Mouse (Mus musculus) limb, embryonic 14.5 days (tissue): ENCODE data around the gene Nktr. TPM values are rescaled to one million over a fixed set of nuclear protein-coding genes. Genes with fewer than 3 reads are reported as not detected.

Experiments
- ATAC-seq: fragments of 200-750 bp; cut with Nextera tagmentation; 2 replicates; pipeline ENCODE4 v1.8.0; 2017; ENCODE audit warnings: low read depth, moderate number of reproducible peaks, moderate TSS enrichment; ENCODE audit not compliant: low FRiP score
- DNase-seq: peaks from one replicate; pipeline ENCODE4 v3.0.0-alpha.2; 2015; ENCODE audit warnings: low spot score
- H3K27ac ChIP-seq: fragments of 300-500 bp; sonication (generic); replicated peaks from 2 replicates; pipeline ENCODE4 v1.5.1; 2014; ENCODE audit warnings: low read depth, mild to moderate bottlenecking, low read length, moderate library complexity, mixed read lengths
- H3K27me3 ChIP-seq: fragments of 300-500 bp; sonication (generic); 2 replicates; pipeline ENCODE4 v1.6.1; 2014; ENCODE audit warnings: low read length, mixed read lengths; ENCODE audit not compliant: control insufficient read depth, insufficient read depth
- H3K36me3 ChIP-seq: fragments of 300-500 bp; sonication (generic); 2 replicates; pipeline ENCODE4 v1.6.1; 2014; ENCODE audit warnings: mild to moderate bottlenecking, low read length, moderate library complexity, mixed read lengths; ENCODE audit not compliant: control insufficient read depth, insufficient read depth
- H3K4me1 ChIP-seq: fragments of 300-500 bp; sonication (generic); 2 replicates; pipeline ENCODE4 v1.6.1; 2014; ENCODE audit warnings: antibody characterized with exemption, low read length, mixed read lengths; ENCODE audit not compliant: control insufficient read depth, insufficient read depth
- H3K4me2 ChIP-seq: fragments of 300-500 bp; sonication (generic); replicated peaks from 2 replicates; pipeline ENCODE4 v1.6.1; 2014; ENCODE audit warnings: low read depth, mild to moderate bottlenecking, low read length, moderate library complexity; ENCODE audit not compliant: severe bottlenecking
- H3K4me3 ChIP-seq: fragments of 300-500 bp; sonication (generic); replicated peaks from 2 replicates; pipeline ENCODE4 v1.5.1; 2014; ENCODE audit warnings: low read length
- H3K9ac ChIP-seq: fragments of 300-500 bp; sonication (generic); 2 replicates; pipeline ENCODE4 v1.6.1; 2014; ENCODE audit warnings: mild to moderate bottlenecking, low read depth, low read length, moderate library complexity; ENCODE audit not compliant: severe bottlenecking
- H3K9me3 ChIP-seq: fragments of 300-500 bp; sonication (generic); 2 replicates; pipeline ENCODE4 v1.6.1; 2016; ENCODE audit warnings: low read length; ENCODE audit not compliant: control insufficient read depth
- POLR2A ChIP-seq: fragments of 200-500 bp; IDR thresholded peaks from 2 replicates; pipeline ENCODE4 v1.8.0; 2012; ENCODE audit warnings: inconsistent platforms, mild to moderate bottlenecking, moderate library complexity, borderline replicate concordance; ENCODE audit not compliant: insufficient read depth, insufficient read length; ENCODE audit errors: extremely low read depth
- WGBS: fragments of 180-500 bp; shearing (Covaris S2); extraction: QIAGEN DNeasy Blood & Tissue Kit; methylation state at CpG from one replicate; pipeline ENCODE4 v1.1.7; 2014; 5-methylcytosine and 5-hydroxymethylcytosine counted together
- polyA plus RNA-seq, 2 experiments: library from polyadenylated mRNA; depleted of rRNA in 1 of 2; stranded (reverse) in 1 of 2; unstranded in 1 of 2; fragments of >200 nt; fragmentation: Nextera tagmentation in 1 of 2; extraction: Ambion mirVana in 1 of 2; gene quantifications; 2 replicates each; pipeline versions ENCODE4 v1.2.1 to v1.2.3; 2012 to 2014

The Nktr gene
- polyA plus RNA-seq, 2 experiments: 73.5 to 188 TPM

GRCm38 (mm10) chr9:121762761-121763160, 43.8 kb downstream of the Nktr start:
- H3K4me2 ChIP-seq: no peak overlapping the region
- no peak overlapping the region for H3K4me3 ChIP-seq
- no peaks in the 10 kb centered on the region for H3K9me3 ChIP-seq
- peaks cover 24% of the 10 kb centered on the region for H3K4me1 ChIP-seq
- H3K36me3 ChIP-seq: peaks cover 54% of the 10 kb centered on the region
- WGBS: 90% methylated on average over 25 of the region's 25 CpGs
- no peak overlapping the region for H3K27ac ChIP-seq
- H3K27me3 ChIP-seq: no peaks in the 10 kb centered on the region
- H3K9ac ChIP-seq: no peak overlapping the region
- TF ChIP-seq POLR2A: no peak
- ATAC-seq (no peak), DNase-seq (no peak)

GRCm38 (mm10) chr9:121763716-121764115, 44.7 kb downstream of the Nktr start:
- Histone ChIP-seq H3K9me3 (no peaks in the 10 kb centered on the region), H3K4me3 (no peak overlapping the region), H3K4me1 (peaks cover 14% of the 10 kb centered on the region), H3K4me2 (no peak overlapping the region), H3K36me3 (peaks cover 63% of the 10 kb centered on the region), H3K27me3 (no peaks in the 10 kb centered on the region), H3K9ac (no peak overlapping the region), H3K27ac (no peak overlapping the region)
- DNase-seq: no peak
- no peak for TF ChIP-seq POLR2A
- ATAC-seq: no peak
- WGBS: 91% methylated on average over 19 of the region's 19 CpGs

- H3K4me2 ChIP-seq: no peak overlapping the region
- no peaks in the 10 kb centered on the region for H3K9me3 ChIP-seq
- DNase-seq: no peak
- no peak overlapping the region for H3K9ac ChIP-seq
- TF ChIP-seq POLR2A: no peak
- no peak overlapping the region for H3K27ac ChIP-seq
- peaks cover 68% of the 10 kb centered on the region for H3K36me3 ChIP-seq
- whole genome bisulfite sequencing: 88% methylated on average over 16 of the region's 16 CpGs
- ATAC-seq: no peak
- H3K27me3 ChIP-seq: no peaks in the 10 kb centered on the region
- no peak overlapping the region for H3K4me3 ChIP-seq
- peaks cover 12% of the 10 kb centered on the region for H3K4me1 ChIP-seq
These were observed 46.3 kb downstream of the Nktr start for GRCm38 (mm10) chr9:121765166-121765855.

GRCm38 (mm10) chr9:121772412-121772811, 53.4 kb downstream of the Nktr start:
- no peak for ATAC-seq
- no peak overlapping the region for H3K4me2 ChIP-seq
- TF ChIP-seq POLR2A: no peak
- no peak overlapping the region for H3K27ac ChIP-seq
- H3K9me3 ChIP-seq: no peaks in the 10 kb centered on the region
- peaks cover 11% of the 10 kb centered on the region for H3K27me3 ChIP-seq
- H3K36me3 ChIP-seq: peaks cover 18% of the 10 kb centered on the region
- no peaks in the 10 kb centered on the region for H3K4me1 ChIP-seq
- 66% methylated on average over 5 of the region's 5 CpGs for WGBS
- no peak overlapping the region for H3K4me3 ChIP-seq
- no peak overlapping the region for H3K9ac ChIP-seq
- DNase-seq: no peak

- H3K4me3 ChIP-seq: no peak overlapping the region
- no peak for TF ChIP-seq POLR2A
- DNase-seq: no peak
- 75% methylated on average over 10 of the region's 10 CpGs for WGBS
- H3K4me1 ChIP-seq: peaks cover 10% of the 10 kb centered on the region; the same call in 1 of the 2 replicates
- no peak overlapping the region for H3K27ac ChIP-seq
- H3K4me2 ChIP-seq: no peak overlapping the region
- no peak overlapping the region for H3K9ac ChIP-seq
- H3K27me3 ChIP-seq: peaks cover 29% of the 10 kb centered on the region
- ATAC-seq: no peak
- no peaks in the 10 kb centered on the region for H3K9me3 ChIP-seq
- no peaks in the 10 kb centered on the region for H3K36me3 ChIP-seq
These were observed 57.0 kb downstream of the Nktr start for GRCm38 (mm10) chr9:121775951-121776350.

GRCm38 (mm10) chr9:121776511-121776910, 57.5 kb downstream of the Nktr start:
- Histone ChIP-seq H3K4me1 (peaks cover 10% of the 10 kb centered on the region; the same call in 1 of the 2 replicates), H3K9me3 (no peaks in the 10 kb centered on the region), H3K4me3 (no peak overlapping the region), H3K27me3 (peaks cover 29% of the 10 kb centered on the region), H3K4me2 (no peak overlapping the region), H3K9ac (no peak overlapping the region), H3K27ac (no peak overlapping the region), H3K36me3 (no peaks in the 10 kb centered on the region)
- no peak for TF ChIP-seq POLR2A
- DNase-seq (no peak), ATAC-seq (no peak)
- 69% methylated on average over 7 of the region's 7 CpGs for WGBS
